Mouse (Mus musculus) liver, embryonic 13.5 days (tissue): Measurements from ENCODE around the gene C8a. TPM values are rescaled to one million over a fixed set of nuclear protein-coding genes. Genes with fewer than 3 reads are reported as not detected.

ENCODE experiments used
- ATAC-seq: fragments of 200-750 bp; cut with Nextera tagmentation; 2 replicates; pipeline ENCODE4 v1.8.0; 2017; ENCODE audit warnings: low read depth, mild to moderate bottlenecking, moderate number of reproducible peaks, moderate library complexity
- DNase-seq: peaks from one replicate; pipeline ENCODE4 v3.0.0; 2022
- H3K27ac ChIP-seq: fragments of 300-500 bp; sonication (generic); 2 replicates; pipeline ENCODE4 v1.5.1; 2015; ENCODE audit warnings: moderate library complexity, mild to moderate bottlenecking, inconsistent platforms
- H3K27me3 ChIP-seq: fragments of 300-500 bp; sonication (generic); 2 replicates; pipeline ENCODE4 v1.6.1; 2015; ENCODE audit warnings: mild to moderate bottlenecking, inconsistent platforms
- H3K36me3 ChIP-seq: fragments of 300-500 bp; sonication (generic); 2 replicates; pipeline ENCODE4 v1.6.1; 2015; ENCODE audit warnings: mild to moderate bottlenecking, inconsistent platforms
- H3K4me1 ChIP-seq: fragments of 300-500 bp; sonication (generic); replicated peaks from 2 replicates; pipeline ENCODE4 v1.6.1; 2015; ENCODE audit warnings: inconsistent platforms
- H3K4me2 ChIP-seq: fragments of 300-500 bp; sonication (generic); 2 replicates; pipeline ENCODE4 v1.6.1; 2015; ENCODE audit warnings: inconsistent platforms, mild to moderate bottlenecking, moderate library complexity
- H3K4me3 ChIP-seq: fragments of 300-500 bp; sonication (generic); replicated peaks from 2 replicates; pipeline ENCODE4 v1.5.1; 2015; ENCODE audit warnings: mild to moderate bottlenecking, inconsistent platforms
- H3K9ac ChIP-seq: fragments of 300-500 bp; sonication (generic); 2 replicates; pipeline ENCODE4 v1.6.1; 2015; ENCODE audit warnings: mild to moderate bottlenecking, inconsistent platforms
- H3K9me3 ChIP-seq: fragments of 300-500 bp; sonication (generic); replicated peaks from 2 replicates; pipeline ENCODE4 v1.6.1; 2016; ENCODE audit warnings: inconsistent platforms
- WGBS: fragments of 180-500 bp; shearing (Covaris S2); methylation state at CpG from one replicate; pipeline ENCODE4 v1.1.7; 2015; ENCODE audit not compliant: insufficient replicate concordance; 5-methylcytosine and 5-hydroxymethylcytosine counted together
- polyA plus RNA-seq: library from polyadenylated mRNA; unstranded; fragments of >200 nt; fragmentation: Nextera tagmentation; extraction: Ambion mirVana; gene quantifications from 2 replicates; pipeline ENCODE4 v1.2.1, GENCODE M21; 2015

The C8a gene
- polyA plus RNA-seq, 1 experiment from 2014 or later = 7.2 TPM

DNA sequence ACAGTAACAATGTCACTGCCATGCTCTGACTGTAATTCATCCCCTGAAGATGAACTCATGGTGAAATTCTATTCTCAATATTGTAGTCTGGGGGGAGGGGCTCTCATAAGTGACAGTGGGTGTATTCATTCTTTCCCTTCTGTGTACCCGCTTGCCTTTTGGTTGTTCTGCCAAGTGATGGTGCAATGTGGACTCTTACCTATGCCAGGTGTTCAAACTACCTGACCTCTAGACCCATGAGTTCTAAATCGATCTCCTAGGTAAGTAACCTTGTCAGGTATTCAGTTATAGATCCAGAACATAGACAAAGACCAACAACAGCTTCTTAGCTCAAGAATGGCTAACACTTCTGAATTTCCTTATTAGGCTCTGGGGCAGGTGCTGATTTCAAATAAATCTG, 37.9 kb downstream of the C8a start:
- Histone ChIP-seq H3K9ac (no peak overlapping the region), H3K9me3 (no peaks in the 10 kb centered on the region), H3K36me3 (peaks cover 5% of the 10 kb centered on the region), H3K4me2 (no peak overlapping the region), H3K27ac (no peak overlapping the region), H3K4me1 (no peaks in the 10 kb centered on the region), H3K4me3 (no peak overlapping the region), H3K27me3 (no peaks in the 10 kb centered on the region)
- ATAC-seq = no peak
- DNase-seq = no peak
- WGBS = 53% methylated on average over 2 of the region's 2 CpGs

GRCm38 (mm10) chr4:104835096-104835495, 41.1 kb downstream of the C8a start:
- Histone ChIP-seq H3K27me3 (no peaks in the 10 kb centered on the region), H3K9ac (no peak overlapping the region), H3K4me3 (no peak overlapping the region), H3K36me3 (peaks cover 9% of the 10 kb centered on the region), H3K27ac (no peak overlapping the region), H3K4me1 (no peaks in the 10 kb centered on the region), H3K4me2 (no peak overlapping the region), H3K9me3 (no peaks in the 10 kb centered on the region)
- DNase-seq (no peak), ATAC-seq (no peak)
- 59% methylated on average over 5 of the region's 5 CpGs for WGBS

DNA sequence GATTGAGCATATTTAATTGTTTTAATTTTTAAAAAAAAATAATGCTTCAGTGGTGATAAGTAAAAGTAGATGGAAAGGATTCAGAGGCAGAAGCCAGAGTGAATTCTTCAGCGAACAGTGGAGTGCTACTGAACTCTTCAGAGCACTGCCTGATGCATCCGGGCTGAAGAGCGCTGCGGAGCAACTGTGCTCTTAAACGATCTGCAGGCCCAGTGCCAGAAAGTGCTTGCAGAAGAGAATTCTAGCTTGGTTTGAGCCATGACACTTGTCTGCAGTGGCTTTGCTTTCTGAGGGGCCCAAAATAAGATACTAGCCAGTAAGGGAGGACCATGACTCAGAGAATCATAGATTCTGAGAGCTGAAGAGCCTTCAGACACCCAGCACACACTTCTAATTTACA, 47.3 kb downstream of the C8a start:
- Histone ChIP-seq H3K9ac (no peak overlapping the region), H3K27me3 (no peaks in the 10 kb centered on the region), H3K4me2 (no peak overlapping the region), H3K4me3 (no peak overlapping the region), H3K27ac (no peak overlapping the region), H3K36me3 (peaks cover 6% of the 10 kb centered on the region), H3K9me3 (no peaks in the 10 kb centered on the region), H3K4me1 (no peaks in the 10 kb centered on the region)
- DNase-seq (no peak), ATAC-seq (no peak)
- WGBS = 65% methylated on average over 5 of the region's 5 CpGs

- no peak overlapping the region for H3K4me3 ChIP-seq
- no peak overlapping the region for H3K9ac ChIP-seq
- H3K36me3 ChIP-seq = no peaks in the 10 kb centered on the region; the same call in 1 of the 2 replicates
- no peak for ATAC-seq
- H3K4me2 ChIP-seq = no peak overlapping the region
- no peaks in the 10 kb centered on the region for H3K9me3 ChIP-seq
- no peak overlapping the region; the same call in 1 of the 2 replicates for H3K27ac ChIP-seq
- no peaks in the 10 kb centered on the region for H3K27me3 ChIP-seq
- H3K4me1 ChIP-seq = 0 out of 2 replicates have a peak, but pooled peaks cover under 1% of the 10 kb centered on the region
- 53% methylated on average over 7 of the region's 7 CpGs for WGBS
- DNase-seq = no peak
Observed at GRCm38 (mm10) chr4:104824381-104825077, 51.7 kb downstream of the C8a start.

- H3K27me3 ChIP-seq = no peaks in the 10 kb centered on the region
- WGBS = 33% methylated on average over 4 of the region's 4 CpGs
- DNase-seq (no peak), ATAC-seq (peak; percentile 43; the same call in 1 of the 2 replicates)
- H3K27ac ChIP-seq = no peak overlapping the region
- H3K36me3 ChIP-seq = no peaks in the 10 kb centered on the region; the same call in 1 of the 2 replicates
- H3K4me1 ChIP-seq = 0 out of 2 replicates have a peak, but pooled peaks cover 4% of the 10 kb centered on the region
- no peak overlapping the region for H3K9ac ChIP-seq
- H3K4me3 ChIP-seq = no peak overlapping the region
- no peak overlapping the region for H3K4me2 ChIP-seq
- H3K9me3 ChIP-seq = no peaks in the 10 kb centered on the region
Observed at GRCm38 (mm10) chr4:104823597-104824101, 52.5 kb downstream of the C8a start.

GRCm38 (mm10) chr4:104819891-104820290, 56.3 kb downstream of the C8a start:
- 0 out of 2 replicates have a peak, but pooled peaks cover 2% of the 10 kb centered on the region for H3K9me3 ChIP-seq
- peaks cover 10% of the 10 kb centered on the region for H3K4me1 ChIP-seq
- DNase-seq (no peak), ATAC-seq (no peak)
- no peaks in the 10 kb centered on the region; the same call in 1 of the 2 replicates for H3K36me3 ChIP-seq
- no peaks in the 10 kb centered on the region for H3K27me3 ChIP-seq
- H3K9ac ChIP-seq = no peak overlapping the region
- H3K4me3 ChIP-seq = no peak overlapping the region
- 48% methylated on average over 4 of the region's 4 CpGs for WGBS
- H3K27ac ChIP-seq = no peak overlapping the region
- no peak overlapping the region for H3K4me2 ChIP-seq

- DNase-seq (no peak), ATAC-seq (no peak)
- H3K9me3 ChIP-seq = 0 out of 2 replicates have a peak, but pooled peaks cover 2% of the 10 kb centered on the region
- WGBS = 50% methylated on average over 4 of the region's 4 CpGs
- no peaks in the 10 kb centered on the region for H3K27me3 ChIP-seq
- no peak overlapping the region for H3K27ac ChIP-seq
- no peak overlapping the region for H3K9ac ChIP-seq
- H3K4me2 ChIP-seq = no peak overlapping the region
- peaks cover 10% of the 10 kb centered on the region for H3K4me1 ChIP-seq
- no peaks in the 10 kb centered on the region; the same call in 1 of the 2 replicates for H3K36me3 ChIP-seq
- no peak overlapping the region for H3K4me3 ChIP-seq
Observed at GRCm38 (mm10) chr4:104818986-104819385, 57.2 kb downstream of the C8a start.

GRCm38 (mm10) chr4:104817509-104817908, 58.7 kb downstream of the C8a start:
- 0 out of 2 replicates have a peak, but pooled peaks cover 2% of the 10 kb centered on the region for H3K9me3 ChIP-seq
- H3K27me3 ChIP-seq = no peaks in the 10 kb centered on the region
- DNase-seq (no peak), ATAC-seq (no peak)
- H3K36me3 ChIP-seq = no peaks in the 10 kb centered on the region; the same call in 1 of the 2 replicates
- no peak overlapping the region for H3K4me2 ChIP-seq
- peak overlapping the region; percentile 39 for H3K27ac ChIP-seq
- no peak overlapping the region for H3K4me3 ChIP-seq
- peaks cover 10% of the 10 kb centered on the region for H3K4me1 ChIP-seq
- 51% methylated on average over 2 of the region's 2 CpGs for WGBS
- no peak overlapping the region for H3K9ac ChIP-seq

GRCm38 (mm10) chr4:104816519-104817232, 59.5 kb downstream of the C8a start:
- no peak overlapping the region for H3K4me3 ChIP-seq
- DNase-seq (no peak), ATAC-seq (peak; percentile 77)
- peaks cover 10% of the 10 kb centered on the region for H3K4me1 ChIP-seq
- no peak overlapping the region for H3K9ac ChIP-seq
- 57% methylated on average over 4 of the region's 4 CpGs for WGBS
- peak overlapping the region; percentile 39; the same call in 1 of the 2 replicates for H3K27ac ChIP-seq
- no peaks in the 10 kb centered on the region; the same call in 1 of the 2 replicates for H3K36me3 ChIP-seq
- 0 out of 2 replicates have a peak, but pooled peaks cover 2% of the 10 kb centered on the region for H3K9me3 ChIP-seq
- no peaks in the 10 kb centered on the region for H3K27me3 ChIP-seq
- no peak overlapping the region for H3K4me2 ChIP-seq

GRCm38 (mm10) chr4:104813617-104814016, 62.6 kb downstream of the C8a start:
- H3K27me3 ChIP-seq = no peaks in the 10 kb centered on the region
- H3K9ac ChIP-seq = no peak overlapping the region
- H3K36me3 ChIP-seq = no peaks in the 10 kb centered on the region
- peaks cover 6% of the 10 kb centered on the region for H3K4me1 ChIP-seq
- DNase-seq = no peak
- H3K4me2 ChIP-seq = no peak overlapping the region
- H3K4me3 ChIP-seq = no peak overlapping the region
- no peak overlapping the region for H3K27ac ChIP-seq
- 0 out of 2 replicates have a peak, but pooled peaks cover 2% of the 10 kb centered on the region for H3K9me3 ChIP-seq
- ATAC-seq = no peak
- WGBS = 52% methylated on average over 2 of the region's 2 CpGs

GRCm38 (mm10) chr4:104810710-104811286, 65.4 kb downstream of the C8a start:
- Histone ChIP-seq H3K9ac (no peak overlapping the region), H3K4me2 (no peak overlapping the region), H3K9me3 (no peaks in the 10 kb centered on the region), H3K4me3 (no peak overlapping the region), H3K27me3 (no peaks in the 10 kb centered on the region), H3K27ac (no peak overlapping the region), H3K36me3 (no peaks in the 10 kb centered on the region), H3K4me1 (no peaks in the 10 kb centered on the region; the same call in 1 of the 2 replicates)
- ATAC-seq = no peak
- no peak for DNase-seq
- WGBS = 57% methylated on average over 10 of the region's 10 CpGs
